ENCODE assay signal across 9 mouse cellular contexts in genomic region chr3:97939626-97940510, GRCm38 (mm10). TPM values are rescaled to one million over a fixed set of nuclear protein-coding genes. Genes with fewer than 3 reads are reported as not detected.
A peak's percentile ranks its signal among the peaks of the same experiment; 100 is the strongest.
DNase-seq lines count a peak whose midpoint lies in the region; ATAC-seq and TF ChIP-seq lines count a peak whose summit lies in the region.
"Had no signal": no experiment of that assay in that cellular context is flagged by ENCODE, and none has a peak within 500 bp of the region (broad histone marks: within the 10 kb centered on the region; RNA-seq: fewer than 3 reads in every experiment).

No protein-coding gene starts in this region.

- no peak overlapping the region for H3K4me3 ChIP-seq in kidney, embryonic 14.5 days (ENCODE audit: low read length)
- H3K4me3 ChIP-seq in kidney, adult 2 months (ENCODE audit: insufficient read depth, low read depth, low read length): no peak overlapping the region
- no peak overlapping the region for H3K4me3 ChIP-seq in embryonic facial prominence, embryonic 15.5 days (replicated peaks)
- no peak overlapping the region for H3K4me3 ChIP-seq in left cerebral cortex, adult 2 months
- H3K4me3 ChIP-seq: heart, adult 2 months had no signal

- DNase-seq in kidney, adult 2 months: no peak
- DNase-seq in kidney, postnatal 14 days: peak; percentile 32
- peak; percentile 46 for DNase-seq in neural tube, embryonic 10.5 days (ENCODE audit: extremely low spot score, low spot score)
- DNase-seq in left cerebral cortex, postnatal 10 days (ENCODE audit: extremely low spot score in 1 of 2, low spot score in 2 of 2): no peak
- DNase-seq in left cerebral cortex, adult 2 months (ENCODE audit: extremely low spot score in 1 of 2, low spot score in 2 of 2): no peak
- DNase-seq: heart, adult 2 months had no signal

- peaks cover 57% of the 10 kb centered on the region for H3K4me1 ChIP-seq in kidney, embryonic 14.5 days (ENCODE audit: control insufficient read depth, insufficient read depth, low read length)
- 0 out of 2 replicates have a peak, but pooled peaks cover 3% of the 10 kb centered on the region for H3K4me1 ChIP-seq in kidney, adult 2 months (ENCODE audit: control insufficient read depth, insufficient read depth, low read length)
- H3K4me1 ChIP-seq in embryonic facial prominence, embryonic 15.5 days: peaks cover 52% of the 10 kb centered on the region

- no peaks in the 10 kb centered on the region for H3K9me3 ChIP-seq in kidney, embryonic 14.5 days (ENCODE audit: control insufficient read depth, low read length)
- H3K9me3 ChIP-seq in embryonic facial prominence, embryonic 15.5 days (replicated peaks): no peaks in the 10 kb centered on the region

- no peak for TF ChIP-seq CTCF in kidney, adult 2 months (conservative IDR thresholded peaks at IDR 0.05; ENCODE audit: insufficient read depth, insufficient read length, low read depth, low read length)
- no peak for TF ChIP-seq CTCF in left cerebral cortex, adult 2 months (IDR thresholded peaks at IDR 0.05)

- no peak overlapping the region for H3K4me2 ChIP-seq in kidney, embryonic 14.5 days (replicated peaks; ENCODE audit: low read depth, low read length)
- H3K4me2 ChIP-seq in embryonic facial prominence, embryonic 15.5 days (replicated peaks): no peak overlapping the region

- TF ChIP-seq POLR2A in kidney, adult 2 months (IDR thresholded peaks at IDR 0.05; ENCODE audit: low read depth, low read length): no peak

- H3K27ac ChIP-seq in kidney, embryonic 14.5 days (ENCODE audit: low read depth, low read length): peak overlapping the region; percentile 63
- no peak overlapping the region for H3K27ac ChIP-seq in kidney, adult 2 months (ENCODE audit: insufficient read depth, low read depth, low read length)
- 0 out of 2 replicates have a peak overlapping the region, but pooled peaks have one; percentile 24 for H3K27ac ChIP-seq in embryonic facial prominence, embryonic 15.5 days (replicated peaks)
- H3K27ac ChIP-seq in left cerebral cortex, adult 2 months: no peak overlapping the region; the same call in 1 of the 2 replicates
- H3K27ac ChIP-seq: heart, adult 2 months had no signal

- H3K9ac ChIP-seq in kidney, embryonic 14.5 days (ENCODE audit: low read depth, low read length): 0 out of 2 replicates have a peak overlapping the region, but pooled peaks have one; percentile 2
- no peak overlapping the region for H3K9ac ChIP-seq in embryonic facial prominence, embryonic 15.5 days

- 7% methylated on average over 10 of the region's 10 CpGs for WGBS in kidney, embryonic 14.5 days
- WGBS in kidney, adult 2 months: 43% methylated on average over 10 of the region's 10 CpGs
- WGBS in embryonic facial prominence, embryonic 15.5 days: 24% methylated on average over 10 of the region's 10 CpGs

- intact Hi-C loops in left cerebral cortex, postnatal 10 days (cut with DNase I): loop anchor here (5.0 kb wide), 1 partner anchor 72 kb away; the partner anchor contains the start of gene Notch2
- intact Hi-C loops in left cerebral cortex, adult 2 months (cut with DNase I): loop anchor here (5.0 kb wide), 1 partner anchor 72 kb away; the partner anchor contains the start of gene Notch2

- H3K36me3 ChIP-seq in kidney, embryonic 14.5 days (ENCODE audit: control insufficient read depth, insufficient read depth, low read length): no peaks in the 10 kb centered on the region
- no peaks in the 10 kb centered on the region for H3K36me3 ChIP-seq in kidney, adult 2 months (ENCODE audit: control insufficient read depth, insufficient read depth, low read length)
- H3K36me3 ChIP-seq in embryonic facial prominence, embryonic 15.5 days: no peaks in the 10 kb centered on the region

- H3K27me3 ChIP-seq in kidney, embryonic 14.5 days (ENCODE audit: control insufficient read depth, insufficient read depth, low read length): no peaks in the 10 kb centered on the region
- no peaks in the 10 kb centered on the region for H3K27me3 ChIP-seq in kidney, adult 2 months (replicated peaks; ENCODE audit: control insufficient read depth, insufficient read depth, low read length)
- H3K27me3 ChIP-seq in embryonic facial prominence, embryonic 15.5 days: no peaks in the 10 kb centered on the region

- no peak for ATAC-seq in kidney, embryonic 14.5 days (ENCODE audit: low FRiP score, low TSS enrichment)
- no peak for ATAC-seq in embryonic facial prominence, embryonic 15.5 days (ENCODE audit: insufficient number of reproducible peaks, low FRiP score, low TSS enrichment, low read depth)
- no peak for ATAC-seq in megakaryocyte, adult 5-6 weeks (ENCODE audit: poor library complexity, severe bottlenecking)

RNA-seq across cellular contexts. Expression of gene Sec22b, which starts 38.9 kb away (rescaled TPM):
- polyA plus RNA-seq in kidney, embryonic 14.5 days (2014; fragmentation: Nextera tagmentation; extraction: Ambion mirVana): 120 and 136 TPM in 2 replicates
- 24.6 and 31.1 TPM in 2 replicates for polyA plus RNA-seq in kidney, adult 2 months (2012; rRNA removed)
- polyA plus RNA-seq in embryonic facial prominence, embryonic 15.5 days (2015; fragmentation: Nextera tagmentation; extraction: Ambion mirVana): 163 and 173 TPM in 2 replicates
- total RNA-seq in megakaryocyte, adult 5-6 weeks (2015): 83.9 and 98.2 TPM in 2 replicates
- total RNA-seq in megakaryocyte, adult 5-6 weeks (2017): 51.7 and 69.2 TPM in 2 replicates
- 10 to 100 TPM; 63.1 to 69.7 TPM for total RNA-seq in left cerebral cortex, postnatal 10 days (2021)
- total RNA-seq in left cerebral cortex, adult 2 months (2021): 10 to 100 TPM; 80.1 to 90.2 TPM

RNA-seq across cellular contexts. Expression of gene Pde4dip, which starts 51.4 kb away (rescaled TPM):
- 10.7 and 22.1 TPM in 2 replicates for polyA plus RNA-seq in kidney, embryonic 14.5 days (2014; fragmentation: Nextera tagmentation; extraction: Ambion mirVana)
- 37.7 and 58.1 TPM in 2 replicates for polyA plus RNA-seq in kidney, adult 2 months (2012; rRNA removed)
- polyA plus RNA-seq in embryonic facial prominence, embryonic 15.5 days (2015; fragmentation: Nextera tagmentation; extraction: Ambion mirVana): 29.6 and 32.9 TPM in 2 replicates
- 7.5 and 7.9 TPM in 2 replicates for total RNA-seq in megakaryocyte, adult 5-6 weeks (2015)
- 10.9 and 14.4 TPM in 2 replicates for total RNA-seq in megakaryocyte, adult 5-6 weeks (2017)
- 100 to 1,000 TPM; 235 to 254 TPM for total RNA-seq in left cerebral cortex, postnatal 10 days (2021)
- 100 to 1,000 TPM; 224 to 246 TPM for total RNA-seq in left cerebral cortex, adult 2 months (2021)

Comparison
In these comparisons a context has a peak if more than half of its experiments do, and no peak if none do; other contexts are left out.
1. H3K27ac ChIP-seq: peak in kidney, embryonic 14.5 days (single experiment) and embryonic facial prominence, embryonic 15.5 days (single experiment); none in kidney, adult 2 months (single experiment) and left cerebral cortex, adult 2 months (single experiment).
2. DNase-seq: peak in kidney, postnatal 14 days (single experiment) and neural tube, embryonic 10.5 days (single experiment); none in kidney, adult 2 months (single experiment), left cerebral cortex, postnatal 10 days (0 of 2) and left cerebral cortex, adult 2 months (0 of 2).
3. RNA of gene Pde4dip, which starts 51.4 kb away (total RNA-seq): 235 to 254 TPM in left cerebral cortex, postnatal 10 days and 224 to 246 TPM in left cerebral cortex, adult 2 months; 7.5 to 14.4 TPM in megakaryocyte, adult 5-6 weeks; every median in the first group is over 10 times any median in the second.